Mouse (Mus musculus) left cerebral cortex, postnatal 25 days (tissue): ENCODE measurements at regions not wholly inside any gene's neighbourhood (a gene's known extent, or its start where the extent isn't known, plus 50 kb on each side); places are given as distances from the start of the nearest gene placed in this dataset.
"Not testable (repeated sequence)": the region's sequence is repeated elsewhere in the genome, so short reads cannot be mapped to it uniquely, and the experiment has no call there.

ENCODE experiments used
- DNase-seq, 2 experiments: peaks; one replicate each; pipeline ENCODE4 v3.0.0; 2022; ENCODE audit warnings: low spot score in 2 of 2, mixed read lengths in 1 of 2
- intact Hi-C: fragments of 180-260 bp; cut with DNase I; formaldehyde crosslinking; loops from one replicate; pipeline ENCODE4 v1.15.1; 2025

DNA sequence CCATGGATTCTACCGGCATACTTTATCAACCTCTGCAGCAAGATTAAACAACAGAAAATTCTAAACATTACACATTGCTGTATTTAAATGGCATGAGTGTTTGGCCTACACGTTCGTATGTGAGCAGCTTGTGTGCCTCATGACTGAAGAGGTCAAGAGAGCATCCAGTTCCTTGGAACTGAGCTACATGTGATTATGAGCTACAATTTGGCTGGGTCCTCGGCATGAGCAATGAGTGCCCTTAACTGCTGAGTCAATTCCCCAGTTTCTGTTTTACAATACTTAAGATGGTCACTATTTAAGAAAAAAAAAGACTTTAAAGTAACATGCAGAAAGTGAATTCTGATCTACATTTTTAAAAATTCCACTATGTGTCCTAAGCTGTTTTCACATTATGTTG is 338.4 kb upstream of the Gpc6 start:
- intact Hi-C loops = no loop called here
- no peak for DNase-seq

DNA sequence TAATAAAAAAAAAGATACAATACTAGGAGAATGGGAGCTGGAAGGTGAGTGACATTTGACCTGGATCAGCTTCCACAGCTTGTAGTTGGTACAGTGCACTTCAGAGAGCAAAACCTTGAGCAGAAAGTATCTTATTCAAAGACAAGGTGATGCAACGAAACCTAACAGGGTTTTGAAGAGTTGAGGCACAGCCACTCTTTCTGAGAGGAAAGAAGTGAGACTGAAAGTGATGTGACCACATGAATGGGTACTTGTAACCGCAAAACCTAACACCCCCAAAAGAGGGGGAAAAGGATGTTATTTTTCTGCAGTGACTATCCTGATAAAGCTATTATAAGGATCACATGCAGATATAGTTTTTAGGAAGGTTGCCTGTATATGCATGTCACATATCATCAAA is 335.6 kb upstream of the Gpc6 start:
- DNase-seq = no peak
- intact Hi-C loops = no loop called here

DNA sequence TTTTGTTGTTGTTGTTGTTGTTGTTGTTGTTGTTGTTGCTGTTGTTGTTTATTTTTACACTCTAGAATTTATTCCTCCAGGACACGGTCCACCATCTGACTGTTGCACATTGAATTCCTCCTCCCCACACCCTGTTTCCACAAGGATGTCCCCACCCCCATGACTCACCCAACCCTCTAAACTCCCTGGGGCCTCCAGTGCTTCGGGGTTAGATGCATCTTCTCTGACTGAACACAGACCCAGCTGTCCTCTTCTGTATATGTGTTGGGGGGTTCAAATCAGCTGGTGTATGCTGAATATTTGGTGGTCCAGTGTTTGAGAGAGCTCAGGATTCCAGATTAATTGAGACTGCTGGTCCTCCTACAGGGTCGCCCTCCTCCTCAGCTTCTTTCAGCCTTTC is 335.0 kb upstream of the Gpc6 start:
- no peak for DNase-seq
- intact Hi-C loops = no loop called here

DNA sequence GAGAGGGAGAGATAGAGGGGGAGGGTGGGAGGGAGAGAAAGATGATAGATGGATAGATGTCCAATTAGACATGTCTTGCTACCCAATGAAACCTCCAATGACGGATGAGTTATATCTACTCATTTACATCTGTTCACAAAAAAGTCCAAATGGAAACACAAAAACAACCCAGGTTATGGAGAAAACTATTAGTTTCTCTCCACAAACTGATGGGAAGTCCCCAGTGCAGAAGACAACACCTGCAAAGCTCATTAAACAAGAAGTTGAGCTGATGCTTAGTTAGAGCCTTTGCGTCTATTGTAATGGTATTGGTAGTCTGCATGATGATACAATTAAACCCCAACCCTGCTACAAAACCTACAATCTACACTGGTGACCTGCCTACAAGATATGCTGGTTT is 317.0 kb upstream of the Gpc6 start:
- no peak for DNase-seq
- intact Hi-C loops = no loop called here

DNA sequence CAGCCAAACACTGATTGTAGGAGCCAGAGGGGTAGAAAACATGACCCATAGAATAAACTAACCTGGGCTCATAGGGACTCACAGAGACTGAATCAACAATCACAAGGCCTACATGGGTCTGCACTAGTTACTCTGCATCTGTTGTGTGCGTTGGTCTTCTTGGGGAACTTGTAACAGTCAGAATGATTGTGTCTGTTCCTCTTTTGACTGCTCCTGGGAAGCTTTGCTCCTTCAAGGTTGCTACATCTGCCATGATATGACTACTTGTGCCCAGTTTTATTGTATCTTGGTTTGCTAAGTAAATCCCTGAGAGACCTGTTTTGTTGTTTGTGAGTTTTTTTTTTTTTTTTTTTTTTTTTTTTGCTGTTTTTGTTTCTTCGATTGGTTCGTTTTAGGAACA is 313.9 kb upstream of the Gpc6 start:
- intact Hi-C loops = no loop called here
- DNase-seq = no peak

DNA sequence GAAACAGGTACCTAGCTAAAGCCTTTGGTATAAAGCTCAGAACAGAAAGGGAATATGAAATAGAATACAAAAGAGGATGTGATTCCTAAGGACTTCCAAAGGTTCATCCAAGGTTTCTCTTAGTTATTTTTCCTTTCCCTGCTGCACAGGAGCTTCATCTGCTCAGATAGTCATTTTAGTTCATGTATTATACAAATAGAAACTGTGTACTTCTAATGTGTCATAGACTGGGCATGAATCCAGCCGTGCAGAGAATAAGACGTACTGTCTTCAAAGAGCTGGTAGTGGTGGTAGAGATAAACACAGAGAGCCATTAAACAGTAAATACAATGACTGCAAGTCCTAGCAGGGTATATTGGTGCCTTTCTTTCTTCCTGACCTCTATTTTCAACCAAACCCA is 292.9 kb upstream of the Gpc6 start:
- DNase-seq = peak; percentile 58 to 81

DNA sequence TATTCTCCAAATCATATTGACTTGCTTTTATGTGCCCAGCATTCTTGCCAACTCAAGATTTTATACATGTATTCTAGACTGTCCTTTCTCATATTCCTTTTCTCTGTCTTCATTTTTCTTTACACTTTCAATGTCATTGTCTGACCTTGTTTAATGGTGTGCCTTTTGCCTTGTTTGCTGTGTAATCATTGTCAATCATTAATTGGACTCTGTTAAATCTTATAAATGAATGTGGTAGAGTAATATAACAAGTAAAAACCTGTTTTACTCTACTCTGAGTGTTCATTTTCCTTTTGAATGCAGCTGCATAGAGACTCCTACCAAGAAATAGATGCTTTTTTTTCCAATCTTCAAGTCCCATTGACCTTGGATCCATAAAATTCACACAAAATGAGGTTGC is 283.0 kb upstream of the Gpc6 start:
- no peak for DNase-seq
- intact Hi-C loops = no loop called here

More for the DNA sequence above, 292.9 kb upstream of the Gpc6 start:
- intact Hi-C loops = no loop called here

DNA sequence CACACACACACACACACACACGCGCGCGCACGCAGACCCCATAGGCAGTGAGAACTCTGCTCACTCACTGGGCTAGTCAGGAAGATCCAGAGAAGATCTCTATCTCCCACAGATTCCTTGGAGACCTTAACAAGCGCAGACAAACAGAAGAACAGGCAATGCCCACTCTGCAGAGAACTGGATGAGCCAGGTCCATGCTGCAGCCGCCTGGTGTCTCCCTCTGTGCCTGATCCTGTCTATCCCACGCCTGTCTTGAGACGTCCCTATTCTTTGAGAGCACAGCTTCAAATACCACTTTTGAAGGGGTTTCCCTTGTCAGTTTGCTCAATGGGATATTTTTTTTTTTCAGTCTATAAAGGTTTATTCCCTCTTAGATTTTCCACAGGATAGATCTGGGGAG is 273.2 kb upstream of the Gpc6 start:
- intact Hi-C loops = no loop called here
- DNase-seq = no peak

DNA sequence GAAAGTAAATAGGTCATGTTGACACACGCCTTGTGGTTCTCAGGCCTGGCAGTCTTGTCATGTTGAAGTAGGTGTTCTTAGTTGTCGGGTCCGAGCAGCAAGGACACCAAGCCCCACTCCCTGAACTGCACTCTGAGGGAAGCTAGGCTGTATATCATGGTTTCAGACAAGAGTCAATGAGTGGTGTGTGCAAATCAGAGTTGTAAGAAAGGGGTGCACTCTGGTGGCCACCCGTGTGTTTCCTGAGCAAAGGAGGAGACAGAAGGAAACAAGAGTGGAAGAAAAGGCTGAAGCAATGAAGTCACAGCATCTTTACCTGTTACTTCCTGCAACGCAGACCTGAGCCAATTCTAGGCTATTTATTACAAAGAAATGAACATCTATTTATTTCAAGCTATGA is 241.2 kb upstream of the Gpc6 start:
- intact Hi-C loops = no loop called here
- DNase-seq = no peak

DNA sequence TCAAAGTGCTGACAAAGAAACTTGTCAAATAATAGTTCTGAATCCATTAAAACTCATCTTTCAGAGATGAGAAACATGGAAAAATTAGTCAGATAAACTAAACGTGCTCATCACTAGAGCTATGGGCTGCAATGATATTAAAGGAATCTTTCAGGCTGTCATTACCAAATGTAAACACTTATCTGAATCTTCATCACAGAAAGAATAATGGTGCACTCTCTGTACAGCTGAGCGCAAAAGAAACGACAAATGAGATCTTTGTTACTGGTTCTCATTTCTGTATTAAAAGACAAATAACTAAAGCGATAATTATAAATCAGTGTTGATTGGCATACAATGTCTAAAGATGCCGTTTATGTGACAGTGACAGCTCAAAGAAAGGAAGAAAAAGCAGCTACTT is 227.4 kb upstream of the Gpc6 start:
- intact Hi-C loops = no loop called here
- DNase-seq = no peak

DNA sequence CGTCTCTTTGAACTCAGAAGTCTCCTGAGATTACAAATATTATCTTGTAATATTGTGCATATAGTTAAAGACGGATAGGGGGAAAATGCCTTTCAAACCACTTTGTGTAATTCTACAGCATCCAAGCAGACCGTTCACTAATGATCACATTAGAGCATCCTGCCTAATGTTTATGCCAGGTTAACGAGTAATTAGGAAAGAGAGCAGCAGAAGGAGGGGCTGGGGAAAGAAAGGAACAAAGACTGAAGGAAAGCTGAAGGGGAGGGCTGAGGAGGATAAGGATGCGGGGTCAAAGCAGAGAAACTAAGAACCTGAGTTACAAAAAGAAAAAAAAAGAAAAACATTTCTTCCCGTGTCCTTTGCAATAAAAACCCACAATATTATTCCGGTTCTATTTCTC is 226.7 kb upstream of the Gpc6 start:
- intact Hi-C loops = no loop called here

DNA sequence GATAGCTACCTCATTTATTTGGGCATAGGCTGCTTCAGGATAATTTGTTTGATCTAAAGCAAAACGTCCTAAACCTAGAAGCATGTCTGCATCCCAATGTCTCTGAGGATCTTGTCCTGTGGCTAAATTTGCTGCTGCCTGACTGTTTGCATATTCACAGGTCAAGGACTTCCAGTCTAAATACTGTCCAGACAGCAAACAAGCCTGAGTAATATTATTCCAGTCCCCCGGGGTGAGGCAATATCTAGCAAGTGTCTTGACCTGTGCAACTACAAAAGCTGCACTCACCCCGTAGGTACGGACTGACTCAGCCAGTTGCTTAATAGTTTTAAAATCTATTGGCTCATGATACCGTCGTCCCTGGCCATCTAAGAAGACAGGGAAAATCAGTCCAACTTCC is 190.5 kb upstream of the Gpc6 start:
- intact Hi-C loops, DNase-seq: not testable (repeated sequence)

More for the DNA sequence above, 226.7 kb upstream of the Gpc6 start:
- DNase-seq = no peak

DNA sequence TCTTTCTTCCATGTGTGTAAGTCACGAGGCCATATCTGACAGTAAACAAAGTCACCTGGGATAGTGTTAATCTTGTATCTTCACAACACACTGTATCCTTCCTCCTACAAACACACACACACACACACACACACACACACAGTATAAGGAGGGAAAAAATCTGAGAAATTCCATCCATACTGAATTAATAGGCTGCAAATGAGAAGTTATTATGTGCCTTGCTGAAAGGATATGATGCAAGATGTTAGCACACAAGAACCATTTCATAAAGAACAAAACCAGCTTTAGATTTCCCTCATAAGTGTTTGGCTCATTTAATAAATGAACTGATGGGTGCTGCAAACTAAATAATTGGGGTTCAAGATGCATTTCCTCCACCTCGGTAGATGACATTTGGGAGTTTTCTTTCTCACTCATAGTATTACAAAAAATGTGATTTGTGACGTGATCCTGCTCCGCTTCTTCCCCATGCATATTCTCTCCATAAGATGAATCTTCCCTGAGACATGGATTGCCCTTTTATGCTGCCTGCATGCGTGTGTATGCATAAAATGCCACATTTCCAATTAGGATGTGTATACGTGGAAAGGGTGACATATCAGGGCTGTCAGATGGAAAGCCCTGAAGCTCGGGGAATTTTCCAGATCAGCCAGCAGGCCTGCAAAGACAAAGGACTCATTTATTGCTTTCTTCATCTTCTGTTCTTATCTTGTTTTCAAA is 170.5 kb upstream of the Gpc6 start:
- intact Hi-C loops = no loop called here
- DNase-seq = no peak

DNA sequence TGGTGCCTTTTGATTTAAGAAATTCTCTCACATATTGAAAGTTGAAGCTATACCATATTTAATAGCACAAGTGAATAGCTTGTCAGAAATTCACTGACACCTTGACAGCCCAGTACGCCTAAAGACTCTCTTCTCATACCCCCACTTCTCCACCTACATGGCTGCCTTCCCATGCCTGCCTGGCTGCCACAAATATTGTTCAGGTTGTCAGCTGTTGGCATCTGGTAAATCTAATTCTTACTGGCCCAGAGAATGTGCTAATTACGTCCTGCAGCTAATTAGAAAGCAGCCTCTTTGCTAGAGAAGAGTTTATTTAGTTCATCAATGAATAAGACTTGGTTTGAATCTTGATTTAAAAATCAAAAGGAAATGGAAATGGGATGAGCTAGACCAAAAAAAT is 163.7 kb upstream of the Gpc6 start:
- intact Hi-C loops = no loop called here
- no peak for DNase-seq

DNA sequence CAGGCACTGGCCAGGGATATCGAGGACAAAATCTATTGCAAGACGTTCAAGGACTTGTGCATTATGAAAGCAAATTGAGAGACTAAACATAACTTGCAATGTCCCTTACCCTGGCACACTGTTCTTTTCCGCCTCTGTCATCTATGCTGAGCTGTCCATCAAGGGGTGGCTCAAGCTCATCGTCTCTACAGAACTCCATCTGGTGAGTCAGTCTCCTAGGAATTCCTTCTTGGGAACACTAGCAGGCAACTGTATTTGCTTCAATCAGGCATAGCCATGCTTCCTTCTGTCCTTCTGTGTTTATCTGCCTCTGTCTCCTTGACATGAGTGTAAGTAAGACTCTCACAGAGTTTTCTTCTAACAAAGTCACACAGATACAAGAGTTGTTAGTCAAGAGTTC is 154.0 kb upstream of the Gpc6 start:
- intact Hi-C loops = no loop called here
- peak in 1 of 2 experiments; percentile 13 for DNase-seq

DNA sequence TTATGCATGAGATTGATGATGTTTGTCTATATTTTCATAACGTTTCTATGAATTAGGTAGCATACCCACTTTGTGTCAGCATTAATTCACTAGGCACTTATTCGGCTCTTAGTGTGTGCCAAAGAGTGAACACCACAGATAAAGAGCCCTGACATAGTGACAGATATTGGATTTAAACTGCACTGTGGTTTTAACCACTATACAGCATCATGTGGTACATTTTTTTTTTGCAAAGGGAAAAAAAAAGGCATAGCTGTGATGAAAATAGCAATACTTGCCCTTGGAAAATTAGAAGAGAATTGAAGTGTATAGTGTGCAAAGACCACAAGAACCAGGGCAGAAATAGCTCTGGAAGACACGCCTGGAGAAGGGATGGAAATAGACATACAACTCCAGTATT is 153.4 kb upstream of the Gpc6 start:
- intact Hi-C loops = no loop called here
- no peak for DNase-seq

DNA sequence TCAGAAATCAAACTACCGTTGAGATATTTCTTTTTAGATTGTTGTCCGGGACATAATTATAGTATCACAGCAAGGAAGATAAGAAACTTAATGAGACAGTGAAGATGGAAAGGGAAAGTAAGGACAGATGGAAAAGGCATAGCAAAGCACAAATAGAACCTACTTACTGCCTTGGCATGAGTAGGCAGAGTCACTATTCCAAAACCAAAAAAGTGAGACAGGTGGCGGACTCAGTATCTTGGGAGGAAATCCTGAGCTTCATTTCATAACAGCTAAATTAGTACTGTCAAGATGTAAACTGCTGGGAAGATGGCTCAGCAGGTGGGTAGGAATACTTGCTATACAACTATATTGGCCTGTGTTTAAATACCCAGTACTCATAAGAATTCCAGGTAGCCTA is 145.5 kb upstream of the Gpc6 start:
- intact Hi-C loops = no loop called here
- DNase-seq = peak; percentile 6 to 90

DNA sequence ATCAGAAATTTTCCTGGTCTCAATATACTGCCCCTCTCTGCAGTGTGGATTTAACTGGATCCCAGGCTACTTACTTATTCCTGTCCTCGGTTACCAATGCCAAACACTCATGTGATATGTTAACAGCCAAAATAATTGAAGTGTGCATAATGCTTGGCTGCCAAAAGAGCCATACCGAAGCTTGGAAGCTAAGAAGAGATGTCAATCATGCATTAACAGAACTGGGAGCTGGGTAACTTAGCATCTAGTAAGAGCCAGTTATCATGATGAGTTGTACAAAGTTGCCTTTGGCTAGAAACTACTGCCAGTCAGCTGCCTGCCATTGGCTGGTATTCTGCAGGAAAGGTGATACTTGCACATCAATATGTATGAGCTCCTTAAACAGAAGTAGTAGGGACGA is 141.3 kb upstream of the Gpc6 start:
- DNase-seq = no peak
- intact Hi-C loops = no loop called here

DNA sequence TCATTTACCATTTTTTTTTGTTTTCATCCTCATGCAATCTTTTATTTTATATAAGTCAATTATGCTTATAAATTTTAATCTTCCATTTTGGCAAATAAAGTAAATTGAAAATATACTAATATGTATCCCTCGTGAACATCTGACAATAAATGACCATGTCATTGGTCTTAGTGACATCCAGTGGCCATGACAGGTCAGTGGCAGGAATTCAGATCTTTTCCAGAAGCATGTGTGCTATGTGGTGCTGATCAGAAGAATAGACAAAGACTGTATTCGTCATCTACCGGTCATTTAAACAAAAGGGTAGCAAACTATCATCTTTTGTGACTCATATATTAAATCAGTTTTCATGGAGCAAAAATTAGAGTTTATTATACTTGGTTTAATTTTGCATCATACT is 118.6 kb upstream of the Gpc6 start:
- intact Hi-C loops = no loop called here
- no peak for DNase-seq

DNA sequence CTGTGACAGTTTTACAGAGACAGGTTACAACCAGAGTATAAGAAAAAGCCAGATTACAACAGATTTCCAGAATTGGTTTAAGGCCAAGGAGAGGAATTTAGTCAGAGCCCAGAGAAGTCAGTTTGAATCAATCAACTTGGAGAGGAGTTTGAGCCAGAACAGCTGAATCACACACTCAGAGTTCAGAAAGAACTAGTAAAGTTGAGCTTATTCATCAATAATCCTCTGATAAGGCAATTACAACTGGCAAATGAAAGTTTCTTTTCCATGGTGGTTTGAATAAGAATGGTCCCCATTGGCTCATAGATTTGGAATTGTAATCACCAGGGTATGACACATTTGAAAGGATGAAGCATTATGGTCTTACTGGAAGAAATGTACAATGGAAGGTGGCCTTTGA is 116.5 kb upstream of the Gpc6 start:
- no peak for DNase-seq
- intact Hi-C loops = no loop called here

DNA sequence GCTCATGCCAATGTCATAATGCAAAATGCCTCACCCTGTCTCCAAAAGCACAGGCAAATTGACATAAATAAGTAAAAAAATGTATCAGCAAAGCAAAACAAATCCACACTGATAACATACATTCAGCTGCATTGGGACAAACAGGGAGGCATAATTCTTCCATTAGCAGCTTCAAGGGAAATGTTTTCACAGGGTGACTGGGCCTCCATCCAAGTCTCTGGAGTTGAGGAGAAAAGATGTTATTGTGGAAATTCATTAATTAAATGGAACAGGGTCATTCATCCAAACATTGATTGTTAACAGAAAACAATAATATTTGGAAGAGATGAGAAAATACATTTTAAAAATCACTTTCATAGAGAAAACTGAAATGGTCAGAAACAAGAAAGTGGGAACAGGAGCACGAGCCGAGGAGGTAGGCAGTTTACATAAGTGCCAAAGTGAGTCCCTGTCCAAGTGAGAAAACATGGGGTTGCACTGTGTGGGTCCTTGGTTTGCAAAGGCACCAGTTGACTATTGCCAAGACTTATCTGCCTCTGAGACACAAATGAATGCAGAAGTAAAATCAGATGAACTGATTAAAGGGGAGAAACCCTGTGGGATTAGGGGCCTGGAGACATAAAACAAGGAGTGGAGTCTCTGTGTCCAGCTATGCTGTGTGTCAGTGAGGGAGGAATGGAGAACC is 114.3 kb upstream of the Gpc6 start:
- peak in 1 of 2 experiments; percentile 21 for DNase-seq
- intact Hi-C loops = no loop called here

DNA sequence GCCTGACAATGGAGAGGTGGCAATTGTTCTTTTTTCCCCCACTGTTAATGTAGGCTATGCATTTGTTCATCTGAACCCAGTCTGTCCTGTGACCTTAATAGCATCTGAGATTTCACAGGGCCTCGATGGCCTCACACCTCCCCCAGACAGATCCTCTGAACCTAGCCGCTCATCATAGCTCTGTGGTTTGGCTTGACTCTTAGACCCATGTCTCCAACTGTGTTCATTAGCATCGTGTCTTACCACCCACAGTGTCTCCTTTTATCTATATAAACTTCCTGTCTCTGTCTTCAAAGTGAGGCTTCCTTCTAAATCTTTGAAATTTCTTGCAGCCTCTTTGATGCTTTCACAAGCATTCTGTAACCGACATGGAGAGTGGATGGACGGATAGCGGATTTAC is 87.9 kb upstream of the Gpc6 start:
- intact Hi-C loops = no loop called here
- no peak for DNase-seq
